Mouse (Mus musculus) neural tube, embryonic 12.5 days (tissue): ENCODE results near the gene Cdh8. TPM values are rescaled to one million over a fixed set of nuclear protein-coding genes. Genes with fewer than 3 reads are reported as not detected.

Experiments
- ATAC-seq: fragments of 200-750 bp; cut with Nextera tagmentation; 2 replicates; pipeline ENCODE4 v1.8.0; 2017; ENCODE audit warnings: low read depth, mild to moderate bottlenecking, moderate TSS enrichment, moderate library complexity; ENCODE audit not compliant: low FRiP score
- H3K27ac ChIP-seq: fragments of 300-500 bp; sonication (generic); 2 replicates; pipeline ENCODE4 v1.5.1; 2016
- H3K27me3 ChIP-seq: fragments of 300-500 bp; sonication (generic); replicated peaks from 2 replicates; pipeline ENCODE4 v1.6.1; 2016; ENCODE audit warnings: mild to moderate bottlenecking
- H3K36me3 ChIP-seq: fragments of 300-500 bp; sonication (generic); 2 replicates; pipeline ENCODE4 v1.6.1; 2016; ENCODE audit warnings: mild to moderate bottlenecking
- H3K4me1 ChIP-seq: fragments of 300-500 bp; sonication (generic); 2 replicates; pipeline ENCODE4 v1.6.1; 2016
- H3K4me2 ChIP-seq: fragments of 300-500 bp; sonication (generic); replicated peaks from 2 replicates; pipeline ENCODE4 v1.6.1; 2016; ENCODE audit warnings: mild to moderate bottlenecking
- H3K4me3 ChIP-seq: fragments of 300-500 bp; sonication (generic); 2 replicates; pipeline ENCODE4 v1.5.1; 2016
- H3K9ac ChIP-seq: fragments of 300-500 bp; sonication (generic); 2 replicates; pipeline ENCODE4 v1.6.1; 2016; ENCODE audit warnings: mild to moderate bottlenecking
- H3K9me3 ChIP-seq: fragments of 300-500 bp; sonication (generic); 2 replicates; pipeline ENCODE4 v1.6.1; 2016; ENCODE audit warnings: mild to moderate bottlenecking
- WGBS: fragments of 180-500 bp; shearing (Covaris S2); methylation state at CpG from one replicate; pipeline ENCODE4 v1.1.7; 2016; 5-methylcytosine and 5-hydroxymethylcytosine counted together
- polyA plus RNA-seq: library from polyadenylated mRNA; unstranded; fragments of >200 nt; fragmentation: Nextera tagmentation; extraction: Ambion mirVana; gene quantifications from 2 replicates; pipeline ENCODE4 v1.2.1, GENCODE M21; 2016

Cdh8 gene
- polyA plus RNA-seq, 1 experiment from 2014 or later: 9.5 TPM

DNA sequence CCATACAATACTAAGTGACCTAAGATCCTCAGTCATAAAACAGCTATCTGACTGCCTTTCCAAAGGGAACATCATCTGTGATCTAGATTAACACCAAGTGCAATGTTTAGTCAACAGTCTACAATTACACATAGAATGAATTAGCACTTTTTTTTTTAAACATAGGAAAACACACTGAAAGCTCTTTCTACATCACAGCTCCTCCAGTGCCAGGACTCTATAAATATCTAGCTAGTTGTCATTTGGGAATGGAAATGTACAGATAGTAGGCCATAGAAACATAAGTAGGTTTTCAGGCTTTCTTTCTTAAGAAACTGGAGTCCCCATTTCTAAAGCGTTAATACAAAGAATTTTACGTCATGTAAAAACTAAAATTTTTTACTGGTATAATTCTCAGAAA, 375.8 kb downstream of the Cdh8 start:
- Histone ChIP-seq H3K4me1 (no peaks in the 10 kb centered on the region), H3K9me3 (no peaks in the 10 kb centered on the region), H3K4me2 (no peak overlapping the region), H3K9ac (no peak overlapping the region), H3K4me3 (no peak overlapping the region), H3K36me3 (no peaks in the 10 kb centered on the region), H3K27me3 (no peaks in the 10 kb centered on the region), H3K27ac (no peak overlapping the region)
- no peak for ATAC-seq
- 97% methylated on average over 2 of the region's 2 CpGs for WGBS

DNA sequence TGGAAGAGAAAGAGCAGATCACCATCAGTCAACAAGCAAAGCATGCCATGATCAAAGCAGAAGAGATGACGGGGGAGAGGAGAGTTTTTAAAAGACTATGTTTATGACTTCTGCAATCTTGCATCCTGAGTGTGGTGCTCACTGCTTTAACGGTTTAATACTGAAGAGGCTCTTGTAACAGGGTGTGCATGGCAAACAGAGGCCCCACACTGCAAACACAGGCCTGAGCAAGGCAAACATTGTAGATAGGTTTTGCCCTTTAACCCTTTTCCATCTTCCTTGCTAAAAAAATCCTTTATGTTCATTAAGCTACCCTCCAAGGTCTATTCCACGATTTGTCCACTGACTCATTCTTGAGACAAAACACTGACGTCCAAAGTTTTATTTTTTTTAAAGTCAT, 385.2 kb downstream of the Cdh8 start:
- 84% methylated on average over 4 of the region's 4 CpGs for WGBS
- Histone ChIP-seq H3K4me3 (no peak overlapping the region), H3K9ac (no peak overlapping the region), H3K27ac (no peak overlapping the region), H3K9me3 (no peaks in the 10 kb centered on the region), H3K4me2 (no peak overlapping the region), H3K4me1 (no peaks in the 10 kb centered on the region), H3K36me3 (no peaks in the 10 kb centered on the region), H3K27me3 (no peaks in the 10 kb centered on the region)
- no peak for ATAC-seq
